Mouse (Mus musculus): Measurements from ENCODE around the gene Cidec.

Cidec gene

GRCm38 (mm10) chr6:113435664-113436205, at the start of gene Cidec:
TSS of gene Cidec (minus strand) at chr6:113435760.
- DNase-seq: no peak

DNA sequence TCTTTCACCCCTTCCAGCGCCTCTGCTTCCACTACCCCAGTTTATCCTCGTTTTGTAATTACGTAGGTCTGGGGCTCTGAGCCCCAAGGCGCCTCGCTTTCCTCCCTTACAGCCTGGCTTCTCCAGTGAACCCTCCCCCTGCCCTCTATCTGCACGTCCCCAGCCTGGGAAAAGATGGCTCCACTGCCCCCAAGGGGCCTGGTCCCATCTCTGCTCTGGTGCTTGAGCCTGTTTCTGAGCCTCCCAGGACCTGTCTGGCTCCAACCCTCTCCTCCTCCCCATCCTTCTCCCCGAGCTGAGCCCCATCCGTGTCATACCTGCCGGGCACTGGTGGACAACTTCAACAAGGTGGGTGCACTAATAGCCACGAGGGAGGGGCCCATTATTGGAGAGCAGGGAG, 48.2 kb upstream of the Cidec start:
- no peak for DNase-seq

- peak; percentile 98 for DNase-seq
These were observed 47.6 kb upstream of the Cidec start, which contains the start of gene Creld1 for GRCm38 (mm10) chr6:113483100-113483615. TSS of gene Creld1 (plus strand) at chr6:113483297.

DNA sequence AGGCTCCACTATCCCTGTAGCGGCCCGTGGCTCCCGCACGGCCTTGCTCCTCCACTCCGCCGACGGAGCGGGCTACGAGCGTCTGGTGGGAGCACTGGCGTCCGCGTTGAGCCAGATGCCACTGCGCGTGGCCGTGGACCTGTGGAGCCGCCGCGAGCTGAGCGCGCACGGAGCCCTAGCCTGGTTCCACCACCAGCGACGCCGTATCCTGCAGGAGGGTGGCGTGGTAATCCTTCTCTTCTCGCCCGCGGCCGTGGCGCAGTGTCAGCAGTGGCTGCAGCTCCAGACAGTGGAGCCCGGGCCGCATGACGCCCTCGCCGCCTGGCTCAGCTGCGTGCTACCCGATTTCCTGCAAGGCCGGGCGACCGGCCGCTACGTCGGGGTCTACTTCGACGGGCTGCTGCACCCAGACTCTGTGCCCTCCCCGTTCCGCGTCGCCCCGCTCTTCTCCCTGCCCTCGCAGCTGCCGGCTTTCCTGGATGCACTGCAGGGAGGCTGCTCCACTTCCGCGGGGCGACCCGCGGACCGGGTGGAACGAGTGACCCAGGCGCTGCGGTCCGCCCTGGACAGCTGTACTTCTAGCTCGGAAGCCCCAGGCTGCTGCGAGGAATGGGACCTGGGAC, 47.0 kb upstream of the Cidec start:
- DNase-seq: peak; percentile 58

- peak; percentile 31 for DNase-seq
These were observed 45.2 kb upstream of the Cidec start for GRCm38 (mm10) chr6:113480555-113481373.

DNA sequence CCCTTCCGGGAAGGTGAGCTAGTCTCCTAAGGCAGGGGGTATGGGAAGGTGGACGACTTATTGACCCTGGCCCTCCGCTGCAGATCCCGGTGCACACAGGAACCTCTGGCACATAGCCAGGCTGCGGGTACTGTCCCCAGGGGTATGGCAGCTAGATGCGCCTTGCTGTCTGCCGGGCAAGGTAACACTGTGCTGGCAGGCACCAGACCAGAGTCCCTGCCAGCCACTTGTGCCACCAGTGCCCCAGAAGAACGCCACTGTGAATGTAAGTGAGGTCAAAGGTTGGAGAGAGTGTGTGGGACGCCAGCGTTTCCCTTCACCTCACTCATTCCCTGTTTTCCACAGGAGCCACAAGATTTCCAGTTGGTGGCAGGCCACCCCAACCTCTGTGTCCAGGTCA, 43.3 kb upstream of the Cidec start:
- no peak for DNase-seq

GRCm38 (mm10) chr6:113477353-113477752, 41.8 kb upstream of the Cidec start:
- no peak for DNase-seq

- no peak for DNase-seq
These were observed 38.2 kb upstream of the Cidec start for GRCm38 (mm10) chr6:113473715-113474114.

DNA sequence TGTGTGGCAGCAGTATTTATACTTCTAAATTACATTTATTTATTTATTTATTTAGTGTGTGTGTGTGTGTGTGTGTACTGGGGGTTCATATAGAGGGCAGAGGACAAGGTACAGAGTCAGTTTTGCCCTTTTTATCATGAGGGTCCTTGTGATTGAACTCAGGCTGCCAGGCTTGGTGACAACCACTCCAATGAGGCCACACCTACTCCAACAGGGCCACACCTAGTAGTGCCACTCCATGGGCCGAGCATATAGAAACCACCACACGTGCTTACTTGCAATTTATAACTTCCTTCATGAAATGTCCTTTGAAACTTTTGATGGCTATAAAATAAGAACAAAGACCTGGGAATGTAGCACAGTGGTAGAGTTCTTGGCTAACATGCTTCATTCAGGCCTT, 37.7 kb upstream of the Cidec start:
- no peak for DNase-seq

GRCm38 (mm10) chr6:113472061-113472460, 36.5 kb upstream of the Cidec start:
- DNase-seq: no peak

DNA sequence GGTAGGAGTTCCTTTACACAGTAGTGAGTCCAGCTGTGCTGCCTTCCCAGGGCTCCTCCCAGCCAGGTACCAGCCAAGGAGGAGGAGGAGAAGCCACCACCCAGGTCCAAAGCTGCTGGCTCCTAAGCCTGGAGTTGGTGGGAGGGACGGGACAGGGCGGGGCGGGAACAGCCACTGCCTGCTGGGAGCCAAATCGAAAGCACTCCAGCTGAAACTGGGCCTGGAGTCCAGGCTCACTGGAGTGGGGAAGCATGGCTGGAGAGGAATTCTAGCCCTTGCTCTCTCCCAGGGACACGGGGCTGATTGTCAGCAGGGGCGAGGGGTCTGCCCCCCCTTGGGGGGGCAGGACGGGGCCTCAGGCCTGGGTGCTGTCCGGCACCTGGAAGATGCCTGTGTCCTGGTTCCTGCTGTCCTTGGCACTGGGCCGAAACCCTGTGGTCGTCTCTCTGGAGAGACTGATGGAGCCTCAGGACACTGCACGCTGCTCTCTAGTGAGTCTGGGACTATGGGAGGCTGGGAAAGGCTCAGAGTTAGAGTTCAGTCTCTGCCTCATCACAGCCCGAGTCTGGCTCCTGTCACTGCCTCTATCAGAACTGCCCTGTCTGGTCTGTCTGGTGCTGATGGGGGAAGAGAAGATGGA, 35.9 kb upstream of the Cidec start, which contains the start of gene Il17rc:
TSS of gene Il17rc (plus strand) at position 131 of the 640 bp plus-strand sequence.
- peak; percentile 83 for DNase-seq

DNA sequence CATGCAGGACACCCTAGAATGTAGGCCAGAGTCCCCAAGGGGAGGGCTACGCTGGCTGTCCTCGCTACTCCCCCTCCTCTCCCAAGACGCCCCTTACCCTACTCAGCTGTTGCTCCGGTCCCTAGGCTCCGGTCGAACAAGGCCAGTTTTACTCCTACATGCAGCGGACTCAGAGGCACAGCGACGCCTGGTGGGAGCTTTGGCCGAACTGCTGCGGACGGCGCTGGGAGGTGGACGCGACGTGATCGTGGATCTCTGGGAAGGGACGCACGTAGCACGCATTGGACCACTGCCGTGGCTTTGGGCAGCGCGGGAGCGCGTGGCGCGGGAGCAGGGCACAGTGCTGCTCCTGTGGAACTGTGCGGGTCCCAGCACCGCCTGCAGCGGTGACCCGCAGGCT, 33.9 kb upstream of the Cidec start:
- DNase-seq: peak; percentile 84

GRCm38 (mm10) chr6:113469021-113469420, 33.5 kb upstream of the Cidec start:
- peak; percentile 84 for DNase-seq

- DNase-seq: no peak
These were observed 33.0 kb upstream of the Cidec start for GRCm38 (mm10) chr6:113468512-113468911.

GRCm38 (mm10) chr6:113465602-113466001, 30.0 kb upstream of the Cidec start:
- DNase-seq: peak; percentile 31

- DNase-seq: no peak
These were observed 28.5 kb upstream of the Cidec start for GRCm38 (mm10) chr6:113464040-113464439.

DNA sequence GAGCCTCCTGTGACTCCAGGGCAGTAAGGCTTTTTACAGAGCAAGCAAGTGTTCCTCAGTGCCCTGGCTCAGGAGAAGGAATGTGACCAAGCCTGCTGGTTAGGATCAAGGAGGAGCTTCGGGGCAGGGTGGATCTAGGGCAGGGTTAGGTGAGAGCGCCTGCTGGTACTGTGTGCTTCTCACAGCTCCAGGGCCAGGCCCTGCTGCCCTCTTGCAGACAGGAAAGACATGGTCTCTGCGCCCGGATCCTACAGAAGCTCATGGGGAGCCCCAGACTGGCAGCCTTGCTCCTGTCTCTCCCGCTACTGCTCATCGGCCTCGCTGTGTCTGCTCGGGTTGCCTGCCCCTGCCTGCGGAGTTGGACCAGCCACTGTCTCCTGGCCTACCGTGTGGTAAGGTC, 23.1 kb upstream of the Cidec start:
- peak; percentile 56 for DNase-seq

DNA sequence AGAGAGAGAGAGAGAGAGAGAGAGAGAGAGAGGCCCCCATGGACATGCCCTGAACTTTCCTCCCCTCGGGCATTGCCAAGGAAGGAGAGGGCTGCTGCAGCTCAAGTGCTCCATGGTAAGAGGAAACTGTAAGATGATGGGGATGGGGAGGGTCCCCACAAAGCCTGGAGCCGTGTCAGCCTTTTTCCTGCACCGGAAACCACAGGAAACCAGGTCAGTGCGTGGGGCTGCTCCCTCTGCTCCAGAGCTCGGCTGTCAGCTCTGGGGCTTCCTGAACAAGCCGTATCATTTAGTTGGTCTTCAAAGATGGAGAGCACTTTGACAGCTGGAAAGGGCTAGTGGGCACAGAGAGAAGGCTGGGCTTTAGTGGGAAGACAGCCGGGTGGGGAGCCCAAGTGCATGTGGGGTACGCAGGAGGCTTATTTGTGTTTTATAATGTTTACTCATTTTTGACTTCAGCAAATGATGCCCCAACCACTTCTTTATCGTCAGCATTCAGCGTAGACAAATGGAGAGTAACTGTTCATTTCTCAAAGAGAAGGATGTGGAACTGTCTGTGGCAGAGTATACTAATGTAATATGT, 22.5 kb upstream of the Cidec start, which contains the start of gene Il17re:
TSS of gene Il17re (plus strand) at position 533 of the 583 bp plus-strand sequence.
- no peak for DNase-seq

DNA sequence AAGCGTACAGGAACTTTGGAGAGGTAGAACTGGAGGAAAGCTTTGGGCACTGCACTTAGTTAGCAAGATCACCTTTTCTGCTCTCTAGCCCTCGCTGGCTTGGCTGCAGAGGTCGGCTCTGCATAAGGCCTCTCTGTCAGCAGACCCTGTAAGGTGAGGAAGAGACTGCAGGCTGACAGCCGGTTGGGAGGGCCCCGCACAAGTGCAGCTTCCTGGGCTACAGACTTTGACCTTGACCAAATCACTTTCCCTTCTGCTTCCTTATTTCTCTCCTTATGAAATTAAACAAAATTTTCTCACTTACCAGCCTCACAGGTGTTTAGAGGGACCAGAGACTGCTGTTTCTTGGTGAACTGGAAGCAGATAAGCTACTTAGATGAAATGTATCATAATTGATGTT, 19.4 kb upstream of the Cidec start:
- DNase-seq: no peak

GRCm38 (mm10) chr6:113451839-113452238, 16.3 kb upstream of the Cidec start:
- peak; percentile 39 for DNase-seq

DNA sequence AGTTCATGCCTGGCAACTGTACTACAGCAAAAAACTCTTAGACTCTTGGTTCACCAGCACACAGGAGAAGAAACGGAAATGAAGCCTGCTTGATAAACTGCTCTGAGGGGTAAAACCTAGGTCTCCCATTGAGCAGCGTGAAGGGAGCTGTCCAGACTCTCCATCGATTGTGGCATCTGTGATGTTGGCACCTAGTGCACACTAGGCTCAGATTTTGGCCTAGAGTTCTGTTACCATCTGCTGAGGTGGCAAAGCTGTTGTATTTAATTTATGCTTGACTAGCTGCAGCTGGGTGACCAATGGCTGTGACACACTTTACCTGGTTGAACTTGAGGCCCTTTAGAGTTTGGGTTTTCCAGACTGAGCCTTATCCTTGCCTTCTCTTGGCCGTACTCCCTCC, 12.1 kb upstream of the Cidec start:
- DNase-seq: no peak

DNA sequence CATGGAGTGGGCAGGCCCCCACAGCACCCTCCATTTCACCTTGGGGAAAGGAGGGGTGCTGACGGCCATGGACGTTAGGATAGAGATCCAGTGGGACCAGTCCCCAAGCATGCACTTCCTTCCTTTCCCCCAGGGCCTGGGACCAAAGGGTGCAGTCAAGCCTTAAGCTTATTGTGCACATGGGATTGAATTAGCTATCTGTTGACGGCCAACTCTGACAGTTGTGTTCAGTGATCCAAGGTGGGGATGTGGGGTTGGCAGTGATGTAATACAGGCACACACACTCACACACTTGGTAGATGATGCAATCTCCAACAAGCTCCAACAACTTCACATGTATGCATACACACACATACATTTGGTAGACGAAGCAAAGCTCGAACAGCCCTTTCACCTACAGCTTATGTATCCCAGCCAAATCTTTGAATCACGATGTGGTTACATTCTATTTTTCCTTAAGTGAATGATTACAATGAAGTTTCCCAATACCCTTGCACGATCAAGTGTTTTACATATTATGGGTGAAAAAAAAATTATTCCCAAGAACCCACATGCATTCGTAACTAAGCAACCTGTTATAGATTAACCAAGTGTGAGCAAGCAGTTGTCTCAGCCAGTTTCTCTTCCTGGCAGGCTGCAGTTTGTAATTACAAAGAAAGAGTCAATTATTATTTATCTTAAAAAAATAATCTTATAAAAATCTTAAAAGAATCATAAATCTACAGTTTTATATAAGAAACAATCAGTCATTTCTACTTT, 8.8 kb upstream of the Cidec start:
- peak; percentile 30 for DNase-seq
